Mouse (Mus musculus) kidney, adult 2 months (tissue): ENCODE results near the gene Mif.

ENCODE experiments used
- CTCF ChIP-seq: fragments of 200-500 bp; conservative IDR thresholded peaks from 2 replicates; pipeline ENCODE4 v1.5.1; 2011; ENCODE audit warnings: low read depth, mild to moderate bottlenecking, control low read depth, low read length, moderate library complexity, mixed read lengths; ENCODE audit not compliant: insufficient read depth, insufficient read length
- POLR2A ChIP-seq: fragments of 200-500 bp; IDR thresholded peaks from one replicate; pipeline ENCODE4 v1.6.1; 2011; ENCODE audit warnings: low read depth, low read length, control low read depth

DNA sequence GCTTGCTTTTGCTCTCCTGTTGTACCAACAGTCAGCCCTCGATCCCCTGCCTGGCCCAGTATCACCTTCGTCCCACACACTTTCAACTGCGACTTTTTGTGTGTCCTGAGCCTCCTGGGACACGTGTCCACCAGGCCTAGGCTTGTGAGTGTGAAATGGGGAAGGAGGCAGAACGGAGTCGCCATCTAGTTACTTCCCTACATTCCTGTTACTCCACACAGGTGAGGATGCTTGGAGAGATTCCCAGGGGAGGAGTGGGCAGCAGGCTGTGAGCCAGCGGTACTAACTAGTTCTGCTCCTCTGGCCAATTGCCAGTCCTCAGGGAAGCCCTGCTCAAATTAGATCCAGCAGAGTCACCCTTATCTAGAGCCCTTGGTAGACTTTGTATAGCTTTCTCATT, 706 bp upstream of the Mif start:
- TF ChIP-seq CTCF (no peak), POLR2A (no peak)
